Mouse (Mus musculus) right cerebral cortex, adult 2 months (tissue): ENCODE data around the gene Tmem52b.
A peak's percentile ranks its signal among the peaks of the same experiment; 100 is the strongest.

Experiments
- DNase-seq, 2 experiments: peaks; one replicate each; pipeline ENCODE4 v3.0.0; 2021 to 2022; ENCODE audit warnings: low spot score in 2 of 2

Tmem52b gene

GRCm38 (mm10) chr6:129530261-129530660, 17.9 kb downstream of the Tmem52b start:
- DNase-seq: no peak

GRCm38 (mm10) chr6:129532556-129532941, 20.2 kb downstream of the Tmem52b start:
- DNase-seq: peak; percentile 35 to 50

GRCm38 (mm10) chr6:129532942-129533860, 20.8 kb downstream of the Tmem52b start, which contains the start of gene Gabarapl1:
Gene Gabarapl1, plus strand, starts transcription at chr6:129533160.
- peak; percentile 87 to 88 for DNase-seq

- DNase-seq: peak in 1 of 2 experiments; percentile 26
Measured at GRCm38 (mm10) chr6:129534057-129534456, 21.7 kb downstream of the Tmem52b start.

GRCm38 (mm10) chr6:129534627-129535190, 22.4 kb downstream of the Tmem52b start:
- DNase-seq: no peak

GRCm38 (mm10) chr6:129535723-129536122, 23.4 kb downstream of the Tmem52b start:
- peak; percentile 24 to 26 for DNase-seq

GRCm38 (mm10) chr6:129538555-129538954, 26.2 kb downstream of the Tmem52b start:
- no peak for DNase-seq

GRCm38 (mm10) chr6:129541931-129542330, 29.6 kb downstream of the Tmem52b start:
- no peak for DNase-seq

- DNase-seq: peak in 1 of 2 experiments; percentile 10
Measured at GRCm38 (mm10) chr6:129542540-129542939, 30.2 kb downstream of the Tmem52b start.

GRCm38 (mm10) chr6:129543709-129544606, 31.6 kb downstream of the Tmem52b start:
- peak; percentile 81 to 84 for DNase-seq

GRCm38 (mm10) chr6:129547277-129547676, 34.9 kb downstream of the Tmem52b start:
- DNase-seq: no peak

GRCm38 (mm10) chr6:129548009-129548408, 35.7 kb downstream of the Tmem52b start:
- no peak for DNase-seq

GRCm38 (mm10) chr6:129557298-129558023, 45.1 kb downstream of the Tmem52b start:
- no peak for DNase-seq

- peak; percentile 77 to 83 for DNase-seq
Measured at GRCm38 (mm10) chr6:129558946-129559640, 46.7 kb downstream of the Tmem52b start.

GRCm38 (mm10) chr6:129559641-129560027, 47.3 kb downstream of the Tmem52b start:
- DNase-seq: no peak

GRCm38 (mm10) chr6:129565257-129565656, 52.9 kb downstream of the Tmem52b start:
- no peak for DNase-seq
